Mouse (Mus musculus): Measurements from ENCODE around the gene Spink2. TPM values are rescaled to one million over a fixed set of nuclear protein-coding genes. Genes with fewer than 3 reads are reported as not detected.
"Not testable (repeated sequence)": the region's sequence is repeated elsewhere in the genome, so short reads cannot be mapped to it uniquely, and the experiment has no call there.

The Spink2 gene
- total RNA-seq (2021), result not detected
- long read RNA-seq, result 0 reads

- peak; percentile 10 to 22 for DNase-seq (ENCODE audit: low spot score in 2 of 2)
Measured at GRCm38 (mm10) chr5:77211236-77211635, at the start of gene Spink2. Spink2 (minus strand) TSS chr5:77211471.

- no peak for DNase-seq (ENCODE audit: low spot score in 2 of 2)
Measured at GRCm38 (mm10) chr5:77260141-77260540, 48.9 kb upstream of the Spink2 start.

- no peak for DNase-seq (ENCODE audit: low spot score in 2 of 2)
Measured at GRCm38 (mm10) chr5:77259315-77259714, 48.0 kb upstream of the Spink2 start.

- no peak for DNase-seq (ENCODE audit: low spot score in 2 of 2)
Measured at GRCm38 (mm10) chr5:77257603-77258002, 46.3 kb upstream of the Spink2 start.

GRCm38 (mm10) chr5:77254402-77254801 is 43.1 kb upstream of the Spink2 start:
- DNase-seq (ENCODE audit: low spot score in 2 of 2), result no peak

- no peak for DNase-seq (ENCODE audit: low spot score in 2 of 2)
Measured at GRCm38 (mm10) chr5:77253154-77253553, 41.9 kb upstream of the Spink2 start.

- DNase-seq (ENCODE audit: low spot score in 2 of 2), result no peak
Measured at GRCm38 (mm10) chr5:77252115-77252827, 41.0 kb upstream of the Spink2 start.

GRCm38 (mm10) chr5:77251656-77252055 is 40.4 kb upstream of the Spink2 start:
- DNase-seq (ENCODE audit: low spot score in 2 of 2), result no peak

GRCm38 (mm10) chr5:77250083-77250482 is 38.8 kb upstream of the Spink2 start:
- no peak for DNase-seq (ENCODE audit: low spot score in 2 of 2)

- DNase-seq (ENCODE audit: low spot score in 2 of 2), result no peak
Measured at GRCm38 (mm10) chr5:77245787-77246671, 34.8 kb upstream of the Spink2 start.

- DNase-seq (ENCODE audit: low spot score in 2 of 2), result no peak
Measured at GRCm38 (mm10) chr5:77245463-77245786, 34.2 kb upstream of the Spink2 start.

GRCm38 (mm10) chr5:77244331-77244987 is 33.2 kb upstream of the Spink2 start:
- DNase-seq (ENCODE audit: low spot score in 2 of 2), result peak; percentile 25 to 31

GRCm38 (mm10) chr5:77237104-77237503 is 25.8 kb upstream of the Spink2 start:
- DNase-seq (ENCODE audit: low spot score in 2 of 2), result no peak

- no peak for DNase-seq (ENCODE audit: low spot score in 2 of 2)
Measured at GRCm38 (mm10) chr5:77234921-77235320, 23.6 kb upstream of the Spink2 start.

GRCm38 (mm10) chr5:77231863-77232262 is 20.6 kb upstream of the Spink2 start:
- not testable (repeated sequence) for DNase-seq (ENCODE audit: low spot score in 2 of 2)

GRCm38 (mm10) chr5:77228986-77229385 is 17.7 kb upstream of the Spink2 start:
- no peak for DNase-seq (ENCODE audit: low spot score in 2 of 2)

- no peak for DNase-seq (ENCODE audit: low spot score in 2 of 2)
Measured at GRCm38 (mm10) chr5:77223043-77223975, 12.0 kb upstream of the Spink2 start.

GRCm38 (mm10) chr5:77217724-77218123 is 6.5 kb upstream of the Spink2 start:
- no peak for DNase-seq (ENCODE audit: low spot score in 2 of 2)

GRCm38 (mm10) chr5:77217211-77217610 is 5.9 kb upstream of the Spink2 start:
- peak; percentile 74 to 81 for DNase-seq (ENCODE audit: low spot score in 2 of 2)

GRCm38 (mm10) chr5:77206134-77206533 is 5.1 kb downstream of the Spink2 start:
- DNase-seq (ENCODE audit: low spot score in 2 of 2), result no peak

- DNase-seq (ENCODE audit: low spot score in 2 of 2), result no peak
Measured at GRCm38 (mm10) chr5:77202238-77202637, 9.0 kb downstream of the Spink2 start.

All from layer of hippocampus, postnatal 10 days (tissue).